Mouse (Mus musculus) heart, adult 18-20 months (tissue): ENCODE data around the gene Cbx3. TPM values are rescaled to one million over a fixed set of nuclear protein-coding genes. Genes with fewer than 3 reads are reported as not detected.

Experiments used
- DNase-seq, 2 experiments: peaks; one replicate each; pipeline ENCODE4 v3.0.0; 2021 to 2022; ENCODE audit warnings: mixed read lengths in 1 of 2
- long read RNA-seq, 2 experiments: library from polyadenylated mRNA; stranded (forward); transcript quantifications; one replicate each; pipeline ENCODE4 v2.0.0; 2021
- total RNA-seq, 2 experiments: library from RNA; stranded (reverse); gene quantifications; 2 replicates each; pipeline ENCODE4 v1.2.3; 2021

The Cbx3 gene
- total RNA-seq: 10 to 100 TPM; 61.9 to 63.4 TPM
- long read RNA-seq, experiment 1, transcript Cbx3-201 (6 exons, 1,889 nt): major isoform, 36 of 46 reads
- long read RNA-seq, experiment 1, partial matches to known transcripts: 1 of 46 reads
- long read RNA-seq, experiment 1, other reads (novel, unspliced or antisense): 7 of 46 reads
- long read RNA-seq, experiment 2, transcript Cbx3-201 (6 exons, 1,889 nt): major isoform, 19 of 23 reads
- long read RNA-seq, experiment 2, partial matches to known transcripts: 0 of 23 reads
- long read RNA-seq, experiment 2, other reads (novel, unspliced or antisense): 4 of 23 reads

DNA sequence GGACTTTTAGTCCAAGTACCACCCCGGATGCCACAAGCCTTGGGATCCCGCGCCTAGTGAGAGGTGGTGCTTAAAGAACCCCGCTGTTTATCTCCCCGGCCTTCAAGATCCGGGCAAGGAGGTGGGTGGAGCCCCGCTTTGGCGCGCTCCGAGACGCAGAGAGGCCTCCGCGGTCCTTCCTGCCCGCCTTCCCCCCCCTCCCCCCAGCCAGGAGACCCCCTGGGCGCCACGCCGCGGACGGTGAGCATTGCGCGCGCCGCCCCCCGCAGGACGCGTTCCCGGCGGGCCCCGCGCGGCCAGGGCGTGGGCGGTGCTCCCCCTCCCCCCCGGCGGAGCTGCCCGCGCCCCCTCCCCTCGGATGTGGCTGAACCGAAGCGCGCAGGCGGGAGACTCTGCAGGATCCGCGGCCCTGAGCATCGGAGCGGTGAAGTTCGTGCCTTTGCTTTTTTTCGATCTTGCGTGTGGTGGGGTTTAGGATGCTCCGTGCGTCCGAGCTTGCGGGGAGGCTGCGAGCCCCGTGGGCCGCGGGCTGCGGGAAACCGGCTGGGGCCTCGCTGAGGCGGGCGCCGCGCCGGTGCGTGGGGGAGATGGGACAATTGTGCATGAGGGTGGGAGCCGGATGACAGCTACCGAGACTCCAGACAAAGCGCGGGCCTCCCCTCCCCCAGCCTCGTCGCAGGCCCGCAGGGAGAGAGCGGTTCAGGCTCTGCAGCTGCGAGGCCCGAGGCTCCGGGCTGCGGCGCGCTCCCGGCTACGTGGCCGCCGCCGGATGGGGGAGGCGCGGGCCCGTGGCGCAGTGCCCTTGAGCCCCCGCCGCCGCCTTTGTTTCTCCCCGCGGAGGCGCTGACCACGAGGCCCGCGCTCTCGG lies at the start of gene Cbx3:
TSS of gene Cbx3 (plus strand) at position 50 of the 868 bp plus-strand sequence.
- peak; percentile 81 to 84 for DNase-seq

DNA sequence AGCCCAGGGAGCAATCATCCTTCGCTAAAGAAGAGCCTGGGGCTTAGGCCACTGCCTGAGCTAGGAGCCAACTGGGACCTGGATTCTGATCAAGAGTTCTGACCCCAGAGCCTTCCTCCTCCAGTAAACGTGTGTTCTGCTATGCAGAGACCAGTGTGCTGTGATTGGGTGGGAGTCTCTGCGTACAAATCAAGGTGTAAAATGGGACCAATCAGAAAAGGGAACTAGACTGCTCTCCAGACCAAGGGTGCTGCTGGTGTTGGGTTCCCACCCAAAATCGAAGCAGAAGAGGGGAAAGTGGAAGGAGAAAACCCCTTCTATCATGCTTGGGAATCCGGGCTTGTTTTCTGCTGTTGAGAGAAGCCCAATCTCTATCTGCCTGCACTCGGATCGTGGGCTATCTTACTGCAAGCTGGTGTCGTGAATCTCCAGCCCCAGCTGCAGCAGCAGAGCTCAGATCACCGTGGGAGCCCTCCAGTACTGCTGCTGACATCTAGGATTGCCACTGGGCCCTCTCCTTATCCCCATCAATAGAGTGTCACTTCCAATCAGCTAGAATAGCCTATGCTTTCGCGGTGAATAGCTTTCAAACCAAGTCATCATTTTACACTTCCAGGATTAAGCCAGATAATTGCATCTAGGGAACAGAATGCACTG lies 46.6 kb upstream of the Cbx3 start:
- no peak for DNase-seq

DNA sequence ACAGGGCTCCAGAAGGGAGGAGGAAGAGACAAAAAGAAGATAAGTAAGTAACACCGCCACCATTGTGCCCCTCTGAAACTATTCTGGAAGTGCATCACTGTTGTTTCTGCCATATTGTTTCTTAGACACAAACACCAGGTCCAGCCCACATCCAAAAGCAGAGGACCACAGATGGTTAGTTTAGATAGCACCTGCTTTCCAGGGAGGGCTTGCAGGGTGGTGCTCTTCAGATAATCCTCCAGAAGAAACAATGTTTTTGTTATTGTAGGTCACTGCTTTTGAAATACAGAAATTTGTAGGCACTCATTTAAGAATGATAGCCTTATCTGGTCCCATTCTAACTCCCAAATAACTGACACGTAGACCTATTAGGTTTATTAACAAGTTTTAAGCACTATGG lies 45.6 kb upstream of the Cbx3 start:
- DNase-seq: no peak

DNA sequence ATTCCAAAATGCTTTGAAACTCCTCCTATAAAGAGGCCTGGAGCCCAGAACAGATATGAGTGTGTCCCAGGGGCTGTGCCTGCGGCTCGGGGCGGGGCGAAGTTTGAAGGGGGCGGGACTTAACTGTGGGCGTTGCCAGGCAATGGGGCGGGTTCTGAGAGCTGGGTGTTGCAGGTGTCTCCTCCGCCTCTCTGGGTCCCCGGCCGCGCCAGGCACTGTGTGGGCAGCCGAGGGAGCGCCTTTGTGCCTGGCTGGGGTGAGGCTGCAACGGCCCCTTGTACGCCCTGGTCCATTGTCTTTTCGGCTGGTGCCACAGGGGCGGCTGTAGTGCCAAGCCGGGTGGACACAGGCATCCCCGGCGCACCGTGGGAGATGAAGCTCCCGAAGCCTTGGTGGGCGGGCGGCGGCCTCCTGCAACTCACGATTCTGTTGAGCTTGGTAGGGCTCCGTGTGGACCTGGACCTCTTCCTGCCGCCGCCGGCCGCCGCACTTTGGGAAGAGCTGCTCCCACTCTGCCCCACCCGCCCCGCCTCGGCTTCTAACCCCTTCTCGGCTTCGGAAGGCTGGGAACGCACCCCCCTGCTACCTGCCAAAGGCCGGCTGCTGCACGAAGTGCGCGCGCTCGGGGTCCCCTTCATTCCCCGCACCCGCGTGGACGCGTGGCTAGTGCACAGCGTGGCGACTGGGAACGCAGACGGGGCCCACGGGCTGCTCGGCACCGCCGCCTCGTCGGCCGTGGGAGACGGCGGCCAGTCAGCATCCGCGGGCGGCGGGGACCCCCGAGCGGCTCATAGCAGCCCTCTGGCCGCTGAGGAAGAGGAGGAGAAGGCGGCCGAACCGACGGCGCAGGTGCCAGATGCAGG lies 37.4 kb upstream of the Cbx3 start, which contains the start of gene Nfe2l3:
TSS of gene Nfe2l3 (plus strand) at position 136 of the 863 bp plus-strand sequence.
- DNase-seq: peak; percentile 15 to 40

DNA sequence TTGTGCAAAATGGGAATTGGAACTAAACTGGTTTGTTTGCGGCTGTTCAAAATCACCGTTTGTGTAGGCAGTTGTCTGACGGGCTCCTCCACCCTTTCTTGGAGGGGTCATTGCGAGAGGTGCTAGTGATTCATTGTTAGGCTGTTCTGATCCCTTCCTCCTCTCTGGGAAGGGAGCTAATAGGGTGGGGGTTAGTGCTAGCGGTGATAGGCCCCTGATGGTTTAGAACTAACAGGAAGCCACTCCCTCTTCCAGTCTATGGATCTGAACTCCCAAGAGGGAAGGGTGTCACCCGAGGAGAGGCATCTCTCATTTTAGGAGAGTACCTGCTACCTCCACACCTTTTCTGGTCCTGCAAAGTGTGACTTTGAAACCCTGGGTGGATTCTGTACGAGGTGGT lies 35.9 kb upstream of the Cbx3 start:
- DNase-seq: no peak

DNA sequence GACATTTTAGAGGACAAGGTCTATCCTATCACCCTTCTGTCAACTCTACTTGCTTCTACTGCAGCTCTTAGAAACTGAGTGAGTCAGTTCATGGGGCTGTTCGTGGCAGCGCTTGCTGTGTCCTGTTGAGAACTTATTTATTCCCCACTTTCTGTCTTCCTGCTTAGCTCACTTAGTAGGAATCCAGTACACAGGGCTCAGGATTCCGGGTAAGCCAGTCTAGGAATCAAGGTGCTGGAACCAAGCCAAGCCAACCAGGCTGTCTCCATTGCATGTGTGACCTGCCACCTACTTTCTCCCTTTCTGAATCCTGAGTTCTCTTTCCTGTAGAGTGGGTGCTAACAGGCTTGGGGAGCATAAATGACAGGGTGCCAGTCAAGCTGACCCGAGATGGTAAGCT lies 32.5 kb upstream of the Cbx3 start:
- no peak for DNase-seq

DNA sequence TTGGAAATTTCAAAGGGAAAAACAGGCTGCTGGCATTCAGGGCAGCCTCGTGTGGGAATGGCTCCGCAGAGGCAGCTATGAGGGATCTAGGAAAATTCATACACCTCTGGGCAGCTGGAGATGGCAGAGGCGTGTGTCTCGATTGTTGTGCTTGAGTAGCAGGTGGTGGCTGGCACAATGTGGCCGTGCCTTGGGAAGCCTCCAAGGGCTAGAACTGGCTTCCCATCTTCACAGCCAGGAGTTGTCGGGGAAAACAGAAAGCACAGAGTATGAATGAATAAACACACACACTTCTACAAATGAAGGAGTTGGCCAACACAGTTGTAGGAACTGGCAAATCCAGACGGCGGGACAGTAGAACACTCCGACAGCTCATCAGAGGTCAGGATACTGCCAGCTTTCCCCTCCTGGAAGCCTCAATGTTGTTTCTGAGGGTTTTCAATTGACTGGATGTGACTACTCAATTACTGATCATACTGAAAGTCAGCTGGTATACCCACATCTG lies 31.3 kb upstream of the Cbx3 start:
- no peak for DNase-seq

DNA sequence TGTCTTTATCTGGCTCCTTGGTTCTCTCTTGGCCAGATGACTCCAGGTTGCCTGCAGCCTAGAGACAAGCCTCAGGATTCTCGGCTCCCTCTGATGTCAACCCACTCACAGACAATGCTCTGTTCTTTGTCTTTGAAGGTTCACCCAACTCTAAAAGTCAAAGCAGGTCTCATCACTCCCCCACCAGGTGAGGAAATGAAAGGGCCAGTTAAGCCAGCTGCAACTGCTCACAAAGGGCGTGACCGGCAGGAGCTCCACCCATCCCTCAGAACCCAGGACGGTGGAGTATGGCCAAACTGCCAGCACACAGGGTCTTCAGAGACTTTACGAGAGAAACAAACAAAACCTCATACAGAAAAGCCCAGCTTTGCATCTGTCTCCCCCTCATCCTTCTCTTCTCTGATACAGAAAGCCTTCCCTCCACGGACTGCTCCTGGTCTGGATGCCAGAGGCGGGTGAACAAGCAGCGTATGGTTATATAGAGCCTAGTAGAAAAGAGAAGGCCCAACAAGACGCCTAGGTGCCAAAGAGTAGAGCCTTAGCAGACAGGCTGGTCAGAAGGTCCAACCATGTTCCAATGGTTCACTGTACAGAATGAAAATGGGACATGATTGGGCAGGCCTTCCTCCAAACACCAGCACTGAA lies 27.8 kb upstream of the Cbx3 start:
- no peak for DNase-seq

DNA sequence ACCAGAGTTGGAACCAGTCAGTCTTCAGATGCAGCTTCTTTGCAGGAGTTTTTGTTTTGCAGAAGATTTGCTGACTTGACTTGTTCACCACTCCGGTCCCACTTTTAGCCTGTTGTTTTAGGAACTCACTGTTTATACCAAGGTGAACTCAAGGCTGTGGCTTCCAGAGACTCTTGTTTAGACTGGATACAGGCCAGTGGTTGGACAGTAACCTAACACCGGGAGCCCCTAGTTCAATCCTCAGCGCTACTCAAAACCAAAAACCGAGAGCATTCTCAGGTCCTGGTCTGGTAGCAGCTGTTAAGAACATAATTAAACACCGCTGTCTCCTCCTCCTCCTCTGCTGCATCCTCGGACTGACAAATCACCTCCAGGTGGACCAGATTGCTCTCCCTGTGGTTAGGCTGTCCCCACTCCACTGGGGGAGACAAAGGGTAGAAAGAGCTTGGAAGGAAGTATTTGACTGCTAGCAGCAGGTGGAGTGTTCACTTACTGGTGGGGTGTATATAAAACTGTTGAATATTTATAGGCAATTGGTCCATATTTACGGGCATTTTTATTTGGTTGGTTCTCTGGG lies 17.1 kb upstream of the Cbx3 start:
- DNase-seq: no peak

DNA sequence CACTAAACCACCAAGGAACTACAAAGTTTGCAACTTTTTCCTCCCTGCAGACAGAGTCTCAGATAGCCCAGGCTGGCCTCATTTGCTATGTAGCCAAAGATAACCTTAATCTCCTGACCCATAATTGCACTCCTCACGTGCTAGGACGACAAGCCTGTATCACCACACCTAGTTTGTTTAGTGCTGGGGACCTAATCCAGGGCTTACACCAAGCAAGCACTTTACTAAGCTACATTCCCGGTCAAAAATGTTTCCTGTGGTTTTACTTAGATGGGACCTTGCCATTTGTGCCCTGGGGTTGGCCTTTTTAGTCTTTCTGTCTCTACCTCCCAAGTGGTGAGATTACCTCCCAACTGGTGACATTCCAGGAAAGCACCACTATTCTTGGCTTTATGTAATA lies 15.2 kb upstream of the Cbx3 start:
- no peak for DNase-seq

DNA sequence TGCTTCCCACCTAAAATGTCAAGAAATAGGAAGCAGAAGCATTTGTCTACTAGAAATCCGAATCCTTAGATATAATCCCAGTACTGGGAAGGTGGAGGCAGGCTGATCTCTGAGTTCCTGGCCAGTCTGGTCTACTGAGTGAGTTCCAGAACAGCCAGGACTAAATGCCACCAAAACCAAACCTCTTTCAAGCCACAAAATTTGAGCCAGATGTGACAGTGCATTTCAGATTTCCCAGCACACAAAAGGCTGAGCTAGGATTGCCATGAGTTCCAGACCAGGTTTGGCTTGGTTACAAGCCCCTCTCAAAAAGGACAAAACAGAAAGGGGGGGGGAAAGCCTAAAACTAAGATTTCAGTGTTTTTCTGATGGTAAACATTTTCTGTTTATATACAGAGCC lies 14.0 kb upstream of the Cbx3 start:
- DNase-seq: no peak

DNA sequence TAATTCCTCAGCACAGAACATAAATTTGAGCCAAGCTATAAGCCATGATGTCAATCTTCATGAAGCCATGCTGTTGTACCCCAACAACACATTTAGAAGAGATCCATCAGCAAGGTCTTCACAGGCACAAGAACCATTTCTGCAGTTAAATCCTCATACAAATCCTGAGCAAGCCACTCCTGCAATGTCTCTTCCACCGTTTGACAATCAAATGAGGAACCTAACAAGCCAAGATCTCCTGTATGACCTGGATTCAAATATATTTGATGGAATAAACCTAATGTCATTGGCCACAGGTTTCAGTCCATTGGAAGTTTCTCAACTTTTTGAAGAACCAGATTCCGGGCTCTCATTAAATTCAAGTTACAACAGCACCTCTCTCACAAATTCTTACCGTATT lies 12.9 kb upstream of the Cbx3 start:
- no peak for DNase-seq

DNA sequence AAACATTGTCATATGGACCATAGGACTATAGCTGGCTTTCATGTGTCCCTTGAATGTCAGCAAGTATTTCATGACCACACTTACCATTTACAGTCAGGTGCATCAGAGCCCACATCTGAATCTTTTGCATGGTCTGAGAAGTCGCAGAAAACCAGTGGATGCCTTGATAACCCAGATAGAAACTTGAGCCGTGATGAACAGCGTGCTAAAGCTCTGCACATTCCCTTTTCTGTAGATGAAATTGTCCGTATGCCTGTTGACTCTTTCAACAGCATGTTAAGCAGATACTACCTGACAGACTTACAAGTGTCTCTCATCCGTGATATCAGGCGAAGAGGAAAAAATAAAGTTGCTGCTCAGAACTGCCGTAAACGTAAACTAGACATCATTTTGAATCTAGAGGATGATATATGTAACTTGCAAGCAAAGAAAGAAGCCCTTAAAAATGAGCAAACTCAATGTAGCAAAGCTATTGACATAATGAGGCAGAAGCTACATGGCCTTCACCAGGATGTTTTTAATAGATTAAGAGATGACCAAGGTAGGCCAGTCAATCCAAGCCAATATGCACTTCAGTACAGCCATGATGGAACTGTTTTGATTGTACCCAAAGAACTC lies 12.3 kb upstream of the Cbx3 start:
- DNase-seq: no peak

DNA sequence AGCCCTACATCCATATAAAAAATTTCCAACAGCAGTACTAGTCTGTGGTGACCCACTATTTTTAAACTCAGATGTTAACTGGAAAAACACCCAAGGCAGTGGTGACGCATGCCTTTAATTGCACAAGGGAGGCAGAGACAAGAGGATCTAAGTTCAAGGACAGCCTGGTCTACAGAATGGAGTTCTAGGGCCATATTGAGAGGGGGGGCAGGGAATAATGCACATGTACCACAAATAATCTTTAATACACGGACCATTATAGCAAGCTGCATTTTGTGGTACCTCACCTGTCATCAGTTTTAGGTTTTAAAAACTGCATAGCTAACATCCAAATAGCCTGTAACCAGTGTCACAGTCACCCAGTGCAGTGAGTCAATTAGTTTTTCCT lies 11.2 kb upstream of the Cbx3 start:
- DNase-seq: no peak

DNA sequence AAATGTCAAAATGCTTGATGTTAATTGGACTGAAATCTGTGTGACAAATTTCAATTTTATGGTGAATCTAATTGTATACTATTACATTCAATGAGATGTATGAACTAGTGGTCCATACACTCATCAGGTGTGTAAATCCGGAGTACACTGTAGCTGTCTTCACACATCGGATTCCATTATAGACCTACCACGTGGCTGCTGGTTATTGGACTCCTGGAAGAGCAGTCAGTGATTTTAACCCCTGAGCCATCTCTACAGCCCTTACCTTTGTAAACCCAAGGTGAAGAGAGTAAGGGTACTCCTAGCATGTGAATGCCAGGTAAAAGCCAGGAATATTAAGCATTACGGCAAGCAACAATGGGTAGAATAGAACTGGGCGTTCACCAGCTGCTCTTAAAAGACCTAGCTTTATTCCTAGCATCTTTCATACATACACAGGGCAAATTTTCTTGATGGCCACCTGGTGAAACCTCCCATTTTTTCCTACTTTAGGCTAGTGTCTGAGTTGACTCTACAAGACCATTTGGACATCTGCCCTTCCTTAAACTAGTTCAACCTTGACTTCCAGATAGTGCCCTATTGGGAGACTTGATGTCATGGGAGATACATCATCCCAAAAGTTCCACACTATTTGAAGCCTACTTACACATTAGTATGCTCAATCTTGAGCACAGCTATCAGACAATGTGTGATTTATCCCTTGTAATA lies 10.7 kb upstream of the Cbx3 start:
- no peak for DNase-seq

DNA sequence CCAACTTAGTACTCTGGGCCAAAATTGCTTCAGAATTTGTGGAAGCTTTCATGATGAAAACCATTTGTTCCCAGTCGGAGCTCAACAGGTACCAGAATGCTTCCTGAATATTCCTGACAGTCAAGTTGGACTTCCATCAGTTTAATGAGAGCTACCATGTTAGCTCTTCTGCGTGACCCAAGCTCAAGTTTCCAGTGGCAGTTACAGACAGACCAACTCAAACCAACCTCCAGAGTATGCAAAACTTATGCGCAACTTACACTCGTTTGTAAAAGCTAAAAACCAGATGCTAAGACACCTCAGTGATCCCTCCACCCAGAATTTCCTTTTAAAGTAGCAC lies 10.2 kb upstream of the Cbx3 start:
- DNase-seq: no peak

DNA sequence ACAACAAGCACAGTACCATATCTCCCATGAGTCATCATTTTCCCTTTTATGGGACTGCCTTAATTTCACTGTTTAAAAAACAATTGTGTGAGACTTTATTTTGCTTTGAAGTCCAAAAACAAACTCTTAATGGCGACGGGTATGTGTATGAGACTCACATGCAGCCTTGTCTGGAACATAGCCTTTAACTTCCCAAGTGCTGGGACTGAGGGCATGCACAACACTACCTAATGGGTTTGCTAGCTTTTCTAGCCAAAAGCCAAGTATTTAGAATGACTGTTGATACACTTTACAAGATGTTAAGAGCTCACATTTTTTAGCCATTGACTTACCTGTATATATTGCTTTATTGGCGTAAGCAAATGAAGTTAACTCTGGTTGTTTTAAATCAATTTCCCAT lies 9.8 kb upstream of the Cbx3 start:
- no peak for DNase-seq

DNA sequence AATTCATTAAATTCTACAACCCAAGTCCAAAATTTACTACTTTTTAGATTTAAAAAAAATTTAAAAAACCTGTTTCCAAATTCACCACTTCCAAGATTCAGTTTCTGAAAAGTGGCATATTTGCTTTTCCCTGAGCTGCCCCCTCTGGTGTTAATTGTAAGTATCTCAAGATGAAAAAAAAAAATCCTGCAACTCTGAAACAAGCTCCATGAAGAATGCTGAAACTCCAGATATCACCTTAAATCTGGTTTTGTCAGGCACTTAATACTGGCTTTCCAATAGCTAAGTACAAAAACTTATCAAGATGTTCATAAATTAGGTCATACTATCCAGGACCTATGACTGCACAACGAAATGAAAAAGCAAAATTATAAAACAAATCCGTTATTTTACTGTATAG lies 2.5 kb upstream of the Cbx3 start:
- DNase-seq: no peak

DNA sequence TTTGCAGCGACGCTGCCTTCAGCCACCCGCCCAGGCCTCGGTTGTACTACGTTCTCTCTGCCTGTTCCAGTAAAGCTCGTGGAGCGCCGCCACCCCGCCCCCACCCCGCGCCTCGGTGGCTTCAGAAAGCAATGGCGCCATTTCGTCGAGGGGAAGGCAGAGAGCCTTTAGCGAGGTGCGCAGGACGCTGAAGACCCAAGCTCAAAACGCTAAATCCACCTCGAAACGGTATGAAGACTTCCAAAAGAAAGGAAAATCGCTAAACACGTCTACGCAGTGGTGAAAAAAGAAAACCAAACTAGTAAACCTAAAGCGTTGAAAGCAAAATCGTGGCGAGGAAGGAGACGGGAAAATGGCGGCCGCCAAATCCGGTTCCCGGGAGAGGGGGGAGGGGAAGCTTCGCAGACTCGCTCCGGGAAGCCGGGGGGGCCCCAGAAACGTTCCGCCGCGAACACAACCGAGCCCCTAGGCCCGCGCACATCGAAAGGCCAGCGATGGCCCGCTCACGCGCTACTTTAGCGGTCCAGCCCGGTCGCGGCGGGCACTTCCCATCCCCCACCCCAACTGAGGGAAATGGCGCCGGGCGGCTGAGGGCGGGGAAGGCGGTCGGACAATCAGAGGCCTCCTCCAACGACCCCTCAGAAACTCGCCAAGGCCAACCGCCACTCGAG lies 1.1 kb upstream of the Cbx3 start:
- peak; percentile 81 to 90 for DNase-seq
